Mouse (Mus musculus) megakaryocyte, adult 5-6 weeks (primary cell): ENCODE data around the gene Gnl3. TPM values are rescaled to one million over a fixed set of nuclear protein-coding genes. Genes with fewer than 3 reads are reported as not detected.

Experiments used
- ATAC-seq: 2 replicates; pipeline ENCODE4 v1.8.0; 2016; ENCODE audit warnings: mild to moderate bottlenecking, inconsistent platforms; ENCODE audit not compliant: poor library complexity, severe bottlenecking
- total RNA-seq, 2 experiments: library from RNA; stranded (forward) in 1 of 2; stranded (reverse) in 1 of 2; fragments of 153-499, 151-499 nt in 1 of 2; fragments of 221-1000, 200-1000 nt in 1 of 2; gene quantifications; 2 replicates each; pipeline versions ENCODE4 v1.2.3 to v1.2.4; 2015 to 2017

The Gnl3 gene
- total RNA-seq (2015) (45.8 and 55.3 TPM in 2 replicates), total RNA-seq (2017) (48.6 and 60.6 TPM in 2 replicates)

DNA sequence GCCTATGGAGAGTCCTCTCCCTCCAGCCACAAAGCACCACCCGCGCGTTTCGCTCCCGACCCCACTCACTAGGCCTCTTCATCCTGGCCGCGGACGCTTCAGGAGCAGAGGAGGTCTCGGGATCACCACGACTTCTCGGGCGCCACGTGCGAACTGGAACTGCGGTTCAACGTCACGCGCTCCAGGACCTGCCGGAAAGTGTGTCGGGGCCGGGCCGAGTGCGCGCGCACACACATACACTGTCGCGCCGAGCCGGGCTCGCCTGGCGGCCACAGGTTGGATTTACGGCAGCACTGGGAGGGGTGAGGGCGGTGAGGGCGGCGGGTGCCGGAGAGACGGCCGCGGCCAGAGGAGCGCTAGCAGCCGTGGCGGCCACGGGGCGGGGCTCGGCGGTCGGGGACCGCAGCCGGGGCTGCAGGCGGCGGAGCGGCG is at the start of gene Gnl3, which contains the start of gene Pbrm1:
Gene Gnl3 (minus strand): TSS at position 293 of the 432 bp plus-strand sequence.
Gene Pbrm1 (plus strand): TSS at position 279 of the 432 bp plus-strand sequence.
- ATAC-seq, result peak; percentile 98

DNA sequence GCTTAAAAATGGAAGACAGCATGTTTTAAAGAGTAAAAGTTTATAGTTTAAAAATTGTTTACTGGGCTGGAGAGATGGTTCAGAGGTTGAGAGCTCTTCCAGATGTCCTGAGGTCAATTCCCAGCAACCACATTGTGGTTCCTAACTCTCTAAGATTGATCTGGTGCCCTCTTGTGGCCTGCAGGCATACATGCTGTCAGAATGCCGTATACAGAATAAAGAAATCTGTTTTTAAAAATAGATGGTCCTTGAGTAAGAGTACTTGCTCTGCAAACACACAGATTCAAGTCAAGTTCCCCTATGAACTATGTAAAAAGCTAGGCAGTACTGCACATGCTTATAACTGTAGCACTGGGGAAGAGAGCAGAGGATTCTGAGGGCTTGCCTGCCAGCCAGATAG is 43.3 kb upstream of the Gnl3 start:
- ATAC-seq, result no peak

DNA sequence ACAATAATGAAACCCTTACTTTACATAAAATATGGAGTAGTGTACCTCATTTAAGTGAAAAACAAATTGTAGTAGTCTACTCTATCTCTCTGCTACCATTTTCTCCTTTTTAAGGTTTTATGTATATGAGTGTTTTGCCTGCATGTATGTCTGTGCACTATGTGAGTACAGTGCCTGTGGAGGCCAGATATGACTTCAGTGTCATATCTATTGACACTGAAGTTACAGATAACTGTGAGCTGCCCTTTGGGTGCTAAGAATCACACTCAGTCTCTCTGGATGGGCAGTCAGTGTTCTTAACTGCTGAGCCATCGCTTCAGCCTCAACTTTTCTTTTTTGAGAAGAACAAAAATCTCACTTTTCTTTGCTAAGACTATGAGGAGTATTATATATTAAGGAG is 26.9 kb upstream of the Gnl3 start:
- no peak for ATAC-seq

DNA sequence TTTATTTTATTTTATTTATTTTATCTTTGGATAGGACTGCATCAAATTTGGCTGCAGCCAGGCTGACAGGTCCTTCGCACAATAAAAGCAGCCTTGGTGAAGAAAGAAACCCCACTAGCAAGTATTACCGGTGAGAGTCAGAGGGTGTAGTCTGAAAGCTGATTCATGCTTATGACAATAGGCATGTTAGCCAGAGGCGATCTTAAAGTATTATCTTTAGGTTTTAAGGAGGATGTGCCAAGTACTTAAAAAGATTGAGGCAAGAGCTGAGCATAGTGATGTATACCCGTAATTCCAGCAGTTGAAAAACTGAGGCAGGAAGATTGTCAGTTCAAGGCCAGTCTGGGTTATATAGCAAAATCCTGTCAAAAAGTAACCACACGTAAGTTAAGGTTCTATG is 26.3 kb upstream of the Gnl3 start:
- no peak for ATAC-seq

DNA sequence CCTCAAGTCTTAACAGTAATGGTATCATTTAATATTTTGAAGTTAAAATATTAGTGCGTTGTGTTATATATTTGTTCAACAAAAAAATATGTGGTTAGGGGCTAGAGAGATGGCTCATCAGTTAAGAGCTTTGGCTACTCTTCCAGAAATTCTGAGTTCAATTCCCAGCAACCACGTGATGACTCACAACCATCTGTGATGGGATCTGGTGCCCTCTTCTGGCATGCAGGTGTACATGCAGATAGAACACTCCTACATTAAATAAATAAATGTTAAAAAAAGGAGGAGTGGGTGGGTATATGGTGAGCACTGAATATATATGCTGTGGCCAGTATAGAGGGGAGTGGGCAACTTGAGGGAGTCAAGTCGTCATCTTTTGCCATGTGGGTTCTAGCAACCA is 6.8 kb upstream of the Gnl3 start:
- ATAC-seq, result no peak

DNA sequence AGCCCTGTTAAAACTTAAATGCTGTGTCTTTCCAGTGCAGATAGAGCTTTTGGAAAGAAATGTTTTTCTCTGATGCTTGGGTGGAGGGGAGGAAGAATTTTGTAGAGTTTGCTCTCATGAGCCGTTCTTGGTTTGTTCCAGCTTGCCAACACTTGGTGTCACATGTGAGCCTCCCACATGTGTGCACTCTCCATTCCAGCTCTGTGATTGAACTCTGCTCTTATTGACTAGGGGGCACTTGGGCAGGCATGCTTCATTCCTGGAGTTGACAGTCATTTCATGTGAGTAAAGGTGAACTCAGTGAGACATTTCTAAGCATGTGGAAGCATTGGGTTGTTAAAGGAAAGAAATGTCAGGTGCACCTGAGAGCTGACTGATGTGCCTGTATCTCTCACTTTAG is 3.6 kb upstream of the Gnl3 start:
- ATAC-seq, result no peak

DNA sequence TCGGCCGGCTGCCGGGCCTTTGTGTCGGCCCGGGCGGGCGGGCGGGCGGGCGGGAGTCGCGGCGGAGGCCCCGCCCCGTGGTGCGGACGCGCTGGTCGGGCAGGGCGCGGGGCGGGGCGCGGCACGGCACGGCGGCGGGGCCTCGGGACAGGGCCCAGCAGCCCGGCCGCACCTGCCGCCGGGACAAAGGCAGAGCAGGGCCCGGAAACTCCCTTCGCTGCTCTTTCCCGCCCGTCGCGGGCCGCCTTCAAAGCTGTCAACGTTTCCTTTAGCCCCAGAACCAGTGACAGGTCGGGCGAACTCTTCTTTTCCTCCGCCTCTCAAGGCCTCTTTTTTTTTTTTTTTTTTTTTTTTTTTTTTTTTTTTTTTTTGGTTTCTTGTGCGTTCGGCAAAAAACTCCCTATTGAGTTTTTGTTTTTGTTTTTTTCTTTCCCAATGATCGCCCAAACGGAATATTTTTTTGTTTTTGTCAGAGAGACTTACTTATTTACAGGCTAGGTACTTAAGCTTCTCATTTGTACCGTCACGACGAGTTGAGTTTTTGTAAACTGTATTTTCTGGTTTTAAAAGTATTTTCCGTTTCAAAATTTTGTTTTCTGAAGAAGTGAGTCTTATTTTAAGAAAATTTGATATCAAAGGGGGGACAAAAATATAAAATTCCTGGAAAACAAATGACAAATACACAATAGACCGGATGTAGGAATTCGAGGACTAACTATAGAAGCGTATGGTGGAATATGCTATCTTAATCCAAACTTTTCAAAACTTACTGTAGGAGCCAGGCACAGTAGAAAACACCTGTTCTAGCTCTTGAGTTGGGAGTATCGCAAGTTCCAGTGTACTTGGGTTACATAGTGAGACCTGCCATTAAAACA is 616 bp upstream of the Gnl3 start:
- ATAC-seq, result peak; percentile 70

DNA sequence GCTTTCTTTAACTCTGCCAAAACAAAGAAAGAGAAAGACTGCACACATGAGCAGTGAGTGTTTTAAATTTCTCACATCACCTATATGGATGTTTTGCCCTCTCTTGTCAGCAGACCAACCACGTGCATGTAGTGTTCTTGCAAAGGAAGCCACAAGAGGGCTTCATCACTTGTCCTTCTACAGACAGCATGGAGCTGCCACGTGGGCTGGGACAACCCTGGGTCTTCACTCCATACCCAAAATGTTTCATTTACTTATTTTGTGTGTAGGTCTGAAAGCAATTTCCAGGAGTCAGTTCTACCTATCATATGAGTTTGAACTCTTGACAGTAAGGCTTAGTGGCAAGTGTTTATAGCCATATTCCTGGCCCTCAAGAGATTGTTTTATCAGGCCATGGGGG is 1.1 kb downstream of the Gnl3 start:
- ATAC-seq, result no peak

DNA sequence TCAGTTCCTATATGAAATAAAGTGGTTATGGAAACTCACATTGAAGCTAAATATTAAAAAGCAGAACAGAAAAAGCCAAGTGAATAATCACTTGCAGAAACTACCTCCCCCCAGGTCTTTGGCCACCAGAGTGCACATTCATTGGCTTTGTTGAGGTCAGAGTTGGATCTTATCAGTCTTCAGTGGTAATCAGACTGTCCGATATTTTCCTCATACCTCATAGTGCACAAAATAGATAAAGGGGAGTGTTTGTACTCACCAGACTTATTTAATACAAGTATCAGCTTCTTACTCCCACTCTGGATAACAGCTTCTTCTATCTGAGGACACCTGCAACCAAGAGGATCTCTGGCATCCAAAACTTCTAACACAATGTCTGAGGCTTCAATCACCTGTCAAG is 2.9 kb downstream of the Gnl3 start:
- ATAC-seq, result no peak

DNA sequence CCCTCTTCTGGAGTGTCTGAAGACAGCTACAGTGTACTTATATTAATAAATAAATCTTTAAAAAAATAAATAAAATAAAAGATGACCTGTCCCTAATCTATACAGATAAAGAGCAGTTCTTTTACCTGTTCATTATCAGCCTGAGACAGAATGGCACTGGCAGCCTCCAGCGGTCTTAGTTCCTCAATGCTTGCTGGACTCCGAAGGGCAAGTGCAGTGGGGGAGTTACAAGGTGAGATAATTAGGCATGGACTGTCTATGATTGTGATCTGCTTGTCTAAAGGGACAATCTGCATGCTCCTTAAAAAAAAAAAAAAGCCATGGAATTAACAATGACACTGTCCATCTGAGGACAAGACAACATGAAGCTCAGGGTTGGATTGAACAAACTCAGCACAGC is 5.0 kb downstream of the Gnl3 start:
- ATAC-seq, result no peak

DNA sequence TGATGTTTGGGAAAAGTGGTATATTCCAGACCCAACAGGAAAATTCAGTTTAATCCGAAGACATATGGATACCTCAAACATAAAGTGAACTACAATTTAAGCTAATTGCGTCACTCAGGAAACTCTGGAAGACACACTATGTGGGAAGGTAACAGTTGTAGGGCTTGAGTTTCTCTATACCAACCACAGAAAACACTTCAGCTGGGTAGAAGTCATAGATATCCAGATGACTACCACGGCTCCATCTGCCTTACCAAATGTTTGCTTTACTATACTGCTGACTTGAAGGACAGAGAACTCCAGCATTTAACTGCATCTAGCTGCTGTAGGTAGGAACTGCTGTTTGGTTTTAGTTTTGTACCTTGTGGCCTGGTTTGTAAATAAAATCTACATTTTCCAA is 7.4 kb downstream of the Gnl3 start:
- no peak for ATAC-seq

DNA sequence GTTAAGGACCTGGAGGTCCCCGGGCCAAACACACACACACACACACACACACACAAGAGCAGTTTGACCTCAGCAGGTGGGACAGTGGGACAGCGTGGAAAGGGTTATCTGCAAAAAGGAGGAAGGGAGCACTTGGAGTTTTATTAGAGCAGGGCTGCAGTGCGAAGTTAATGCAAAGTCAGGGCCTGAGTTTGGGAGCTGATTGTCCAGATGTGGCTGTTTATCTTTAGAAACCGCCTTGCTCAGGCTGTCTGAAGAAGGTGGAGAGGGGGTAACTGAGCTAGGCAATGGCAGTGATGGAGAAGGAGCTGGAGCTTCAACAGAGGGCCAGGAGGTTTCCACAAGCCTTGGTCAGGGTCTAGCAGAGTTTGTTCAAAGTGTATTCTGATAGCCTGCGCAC is 12.2 kb downstream of the Gnl3 start:
- no peak for ATAC-seq

DNA sequence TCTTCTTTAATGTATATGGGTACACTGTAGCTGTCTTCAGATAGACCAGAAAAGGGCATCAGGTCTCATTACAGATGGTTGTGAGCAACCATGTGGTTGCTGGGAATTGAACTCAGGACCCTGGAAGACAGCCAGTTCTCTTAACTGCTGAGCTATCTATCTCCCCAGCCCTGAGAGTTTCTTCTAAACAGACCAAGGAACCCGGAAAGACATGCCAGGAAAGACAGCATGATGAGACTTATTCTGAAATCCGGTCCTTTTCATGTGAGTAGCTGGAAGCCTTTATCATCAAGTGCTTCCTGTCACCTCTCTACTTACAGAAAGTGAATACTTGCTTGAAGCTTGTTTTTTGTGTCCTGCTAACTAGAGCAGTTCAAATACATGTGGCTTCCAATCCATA is 14.4 kb downstream of the Gnl3 start:
- no peak for ATAC-seq

DNA sequence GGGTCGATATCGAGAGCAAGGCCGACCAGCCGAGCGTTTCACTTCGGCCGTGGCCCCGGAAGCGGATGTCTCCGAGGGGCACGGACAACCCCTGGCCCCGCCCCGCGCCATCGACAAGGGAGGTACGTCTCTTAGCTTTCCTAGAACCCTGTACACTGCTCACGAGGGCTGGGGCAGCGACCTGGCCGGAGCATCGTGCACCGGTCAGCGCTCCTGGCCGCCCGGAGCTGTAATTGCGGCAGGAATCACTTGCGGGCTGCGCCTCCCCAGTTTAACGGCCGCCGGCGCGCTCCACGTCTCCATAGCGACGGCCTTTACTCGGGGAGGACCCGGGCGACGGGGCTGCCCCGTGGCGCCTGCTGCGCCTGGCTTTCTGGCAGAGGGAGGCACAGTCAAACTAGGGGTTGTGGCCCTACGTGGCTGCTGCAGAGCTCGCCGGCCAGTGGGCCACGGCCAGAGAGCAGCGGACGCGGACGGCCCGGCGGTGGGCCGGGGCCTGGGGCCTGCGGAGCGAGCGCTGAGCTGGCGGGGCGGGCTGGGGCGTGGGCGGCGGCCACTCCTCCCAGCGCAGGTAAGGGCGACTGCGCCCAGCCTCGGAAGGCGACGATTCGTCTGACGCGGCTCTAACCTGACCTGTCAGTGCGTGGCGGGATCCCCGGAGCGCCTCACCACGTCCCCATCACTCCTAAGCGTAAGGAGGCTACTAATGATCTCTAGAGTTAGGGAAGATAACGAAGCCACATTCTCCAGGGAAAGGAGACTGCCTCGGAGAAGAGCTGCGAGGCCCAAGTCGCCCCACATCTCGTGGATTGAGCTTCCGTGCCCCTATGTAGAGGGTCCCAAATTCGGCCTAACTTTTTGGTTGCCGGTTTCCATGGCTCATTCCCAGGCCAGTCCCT is 17.4 kb downstream of the Gnl3 start, which contains the start of the genes Glt8d1 and Spcs1:
Gene Glt8d1 (plus strand): TSS at position 94 of the 899 bp plus-strand sequence.
Gene Spcs1 (minus strand): TSS at position 366 of the 899 bp plus-strand sequence.
- peak; percentile 93 for ATAC-seq

DNA sequence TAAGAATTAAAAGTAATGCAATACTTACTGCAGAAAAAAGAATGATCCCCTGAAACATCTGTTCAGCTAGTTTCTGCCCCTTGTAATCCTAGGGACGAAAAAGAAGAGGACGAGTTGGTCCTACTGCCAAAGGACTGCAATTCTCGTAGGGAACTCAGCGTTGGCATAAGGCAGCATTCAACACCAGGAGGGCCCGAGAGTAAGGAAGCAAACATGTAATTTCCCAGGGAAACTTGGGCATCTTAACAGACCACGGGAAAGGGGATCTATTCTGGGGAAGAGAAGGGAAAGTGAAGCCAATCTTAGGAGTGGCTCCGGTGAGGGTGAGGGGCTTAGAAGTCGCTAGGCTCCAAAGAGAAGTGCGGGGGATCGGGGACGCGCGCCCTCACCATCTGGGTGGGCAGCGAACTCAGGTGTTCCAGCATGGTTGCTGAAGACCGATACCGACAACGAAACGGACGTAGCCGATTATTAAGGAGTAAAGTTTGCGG is 18.1 kb downstream of the Gnl3 start:
- ATAC-seq, result no peak

DNA sequence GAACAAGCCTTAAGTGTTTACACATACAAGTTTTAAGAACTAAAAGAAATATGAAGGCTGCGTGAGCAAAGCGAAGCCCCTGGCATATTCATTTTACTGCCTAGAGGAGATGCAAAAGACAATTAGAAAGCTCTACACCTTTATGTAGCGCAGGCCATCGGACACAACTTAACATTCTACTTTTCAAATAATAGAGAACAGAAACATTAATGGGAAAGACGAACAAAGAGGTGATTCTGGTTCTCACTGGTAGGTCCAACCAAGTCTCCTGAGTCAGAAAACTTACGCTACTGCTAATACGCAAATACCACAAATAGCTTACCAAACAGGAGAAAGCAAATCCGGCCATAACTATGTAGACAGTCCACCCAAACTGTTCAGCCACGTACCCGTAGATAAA is 18.6 kb downstream of the Gnl3 start:
- ATAC-seq, result no peak

DNA sequence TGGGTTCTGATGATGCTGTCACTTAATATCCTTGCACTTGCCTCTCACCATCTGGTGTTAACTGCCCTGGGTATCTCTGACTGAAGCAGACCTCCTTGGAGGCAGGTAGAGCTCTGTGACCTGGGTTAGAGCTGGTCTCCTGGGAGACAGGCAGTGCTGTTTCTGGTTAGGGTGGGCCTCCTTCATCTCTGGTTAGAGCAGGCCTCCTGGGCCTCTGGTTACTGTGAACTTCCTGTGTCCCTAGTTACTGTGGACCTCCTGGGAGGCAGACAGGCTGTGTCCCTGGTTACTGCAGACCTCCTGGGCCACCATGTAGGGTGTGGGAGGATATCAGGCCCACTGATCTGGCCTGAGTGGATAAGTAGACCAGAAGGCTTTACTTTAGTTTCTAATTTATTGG is 22.5 kb downstream of the Gnl3 start:
- no peak for ATAC-seq

DNA sequence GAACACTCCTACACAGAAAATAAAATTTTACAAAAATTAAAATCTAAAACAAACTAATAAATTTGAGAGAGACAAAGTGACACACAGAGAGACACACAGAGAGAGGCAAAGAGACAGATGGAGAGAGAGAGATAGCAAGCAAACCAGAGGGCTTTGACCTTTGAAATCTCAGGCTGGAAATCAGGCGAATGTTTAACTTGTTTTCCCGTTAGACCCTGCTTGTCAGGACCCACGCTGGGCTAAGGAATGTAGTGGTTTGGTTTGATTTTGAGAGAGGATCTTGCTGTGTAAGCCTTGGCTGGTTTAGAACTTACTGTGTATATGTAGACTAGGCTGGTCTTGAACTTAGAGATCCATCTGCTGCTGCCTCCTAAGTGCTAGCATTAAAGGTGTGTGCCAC is 42.7 kb downstream of the Gnl3 start:
- ATAC-seq, result no peak

DNA sequence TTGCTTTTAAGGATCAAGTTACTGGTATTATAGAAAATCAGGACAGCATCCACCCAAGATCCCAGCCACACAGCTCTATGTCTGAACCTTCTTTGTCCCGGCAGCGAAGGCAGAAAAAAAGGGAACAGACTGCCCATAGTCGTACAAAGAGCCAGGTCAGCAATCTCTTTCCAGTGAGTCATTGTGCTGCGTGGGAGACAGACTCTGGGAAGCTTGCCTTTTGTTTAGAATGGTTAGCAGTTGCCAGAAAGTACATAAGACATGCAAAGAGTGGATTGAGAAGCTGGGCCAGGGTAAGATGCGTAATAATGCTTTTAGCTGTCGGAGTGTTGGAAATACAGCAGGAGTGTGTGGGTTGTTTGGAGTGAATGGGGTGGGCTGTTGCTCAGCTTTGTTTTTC is 44.7 kb downstream of the Gnl3 start:
- ATAC-seq, result no peak
